Mouse (Mus musculus) hindbrain, embryonic 10.5 days (tissue): Measurements from ENCODE around the gene Plcxd1. TPM values are rescaled to one million over a fixed set of nuclear protein-coding genes. Genes with fewer than 3 reads are reported as not detected.
"Not testable (repeated sequence)": the region's sequence is repeated elsewhere in the genome, so short reads cannot be mapped to it uniquely, and the experiment has no call there.

Experiments used
- DNase-seq: peaks from one replicate; pipeline ENCODE4 v3.0.0-alpha.2; 2017; ENCODE audit warnings: low spot score
- H3K27ac ChIP-seq: fragments of 300-500 bp; sonication (generic); 2 replicates; pipeline ENCODE4 v1.5.1; 2016; ENCODE audit warnings: mild to moderate bottlenecking, moderate library complexity
- H3K27me3 ChIP-seq: fragments of 300-500 bp; sonication (generic); 2 replicates; pipeline ENCODE4 v1.6.1; 2016; ENCODE audit warnings: mild to moderate bottlenecking; ENCODE audit not compliant: poor library complexity, insufficient read depth, severe bottlenecking
- H3K36me3 ChIP-seq: fragments of 300-500 bp; sonication (generic); 2 replicates; pipeline ENCODE4 v1.6.1; 2016; ENCODE audit warnings: mild to moderate bottlenecking, moderate library complexity
- H3K4me1 ChIP-seq: fragments of 300-500 bp; sonication (generic); replicated peaks from 2 replicates; pipeline ENCODE4 v1.6.1; 2016; ENCODE audit warnings: mild to moderate bottlenecking
- H3K4me3 ChIP-seq: fragments of 300-500 bp; sonication (generic); 2 replicates; pipeline ENCODE4 v1.5.1; 2016; ENCODE audit warnings: mild to moderate bottlenecking, moderate library complexity
- H3K9me3 ChIP-seq: fragments of 300-500 bp; sonication (generic); 2 replicates; pipeline ENCODE4 v1.6.1; 2016; ENCODE audit warnings: mild to moderate bottlenecking, moderate library complexity
- WGBS: fragments of 180-500 bp; shearing (Covaris S2); methylation state at CpG from one replicate; pipeline ENCODE4 v1.1.7; 2016; 5-methylcytosine and 5-hydroxymethylcytosine counted together
- polyA plus RNA-seq: library from polyadenylated mRNA; unstranded; fragments of >200 nt; fragmentation: Nextera tagmentation; extraction: Ambion mirVana; gene quantifications from 2 replicates; pipeline ENCODE4 v1.2.1, GENCODE M21; 2016

Gene Plcxd1
- polyA plus RNA-seq, 1 experiment from 2014 or later = 1.3 TPM

DNA sequence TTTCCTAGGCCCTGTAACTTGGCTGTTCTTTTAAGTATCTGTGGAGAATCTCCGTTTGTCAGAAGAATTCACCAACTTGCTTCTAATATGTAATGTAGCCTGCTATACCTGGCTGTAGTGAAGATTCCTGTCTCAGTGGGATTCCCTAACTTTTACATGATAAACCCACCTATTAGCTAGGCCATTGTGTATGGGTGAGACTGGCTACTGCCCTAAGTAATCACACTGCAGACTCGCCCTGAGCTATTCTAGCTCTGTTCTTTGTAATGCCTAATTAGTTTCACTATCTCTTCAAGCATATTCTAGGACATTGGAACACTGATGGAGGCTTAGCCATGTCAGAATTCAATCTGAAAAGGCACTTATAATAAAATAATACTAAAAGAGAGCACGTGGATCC lies 22.6 kb downstream of the Plcxd1 start:
- WGBS = 88% methylated on average over 3 of the region's 3 CpGs
- not testable (repeated sequence) for H3K27me3 ChIP-seq, H3K9me3 ChIP-seq, DNase-seq, H3K4me1 ChIP-seq, H3K27ac ChIP-seq, H3K4me3 ChIP-seq
- peaks cover 86% of the 10 kb centered on the region for H3K36me3 ChIP-seq

DNA sequence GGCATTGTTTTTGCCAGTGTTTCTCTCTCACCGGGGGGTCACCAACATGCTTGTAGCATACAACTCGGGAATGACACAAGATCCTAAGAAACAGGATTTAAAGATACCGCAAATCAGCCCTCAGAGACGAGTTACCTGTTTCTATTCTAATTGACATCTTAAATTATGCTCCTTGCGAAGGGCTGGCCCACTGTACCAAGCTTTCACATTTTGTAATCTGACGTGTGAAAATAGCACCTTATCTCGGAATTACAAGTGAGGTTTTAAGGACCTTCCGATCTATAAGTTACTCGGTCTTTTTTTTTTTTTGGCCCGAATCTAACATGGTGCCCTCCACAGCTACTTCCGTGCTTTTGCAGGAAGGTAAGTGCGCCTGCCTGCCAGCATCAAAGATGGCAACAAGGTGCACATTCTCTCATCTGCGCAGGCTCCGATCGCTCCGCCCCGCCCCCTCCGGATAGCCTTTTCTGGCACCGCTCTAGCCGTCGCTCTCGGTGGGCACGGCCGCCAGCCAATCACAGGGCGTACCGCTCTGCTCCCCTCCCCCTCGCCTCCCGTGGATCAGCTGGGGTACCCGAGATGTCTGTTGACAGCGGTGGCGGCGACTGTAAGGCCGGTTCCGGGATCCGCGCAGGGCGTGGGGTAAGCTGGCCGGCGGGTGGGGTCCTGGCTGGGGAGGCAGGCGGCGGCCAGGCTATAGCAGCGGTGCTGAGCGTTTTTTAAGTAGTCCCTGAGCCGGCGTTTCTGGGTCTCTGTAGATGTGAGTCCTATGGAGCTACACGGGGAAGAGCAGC lies 35.7 kb downstream of the Plcxd1 start, which contains the start of gene Chfr:
Chfr (plus strand) TSS at position 550 of the 794 bp plus-strand sequence.
- Histone ChIP-seq H3K9me3 (peaks cover 19% of the 10 kb centered on the region), H3K4me3 (peak within 1 kb of the TSS; percentile 67), H3K36me3 (peaks cover 25% of the 10 kb centered on the region), H3K27ac (peak within 1 kb of the TSS; percentile 76), H3K4me1 (peaks cover 14% of the 10 kb centered on the region), H3K27me3 (no peaks in the 10 kb centered on the region)
- 4% methylated on average over 46 of the region's 46 CpGs for WGBS
- peak; percentile 99 for DNase-seq

DNA sequence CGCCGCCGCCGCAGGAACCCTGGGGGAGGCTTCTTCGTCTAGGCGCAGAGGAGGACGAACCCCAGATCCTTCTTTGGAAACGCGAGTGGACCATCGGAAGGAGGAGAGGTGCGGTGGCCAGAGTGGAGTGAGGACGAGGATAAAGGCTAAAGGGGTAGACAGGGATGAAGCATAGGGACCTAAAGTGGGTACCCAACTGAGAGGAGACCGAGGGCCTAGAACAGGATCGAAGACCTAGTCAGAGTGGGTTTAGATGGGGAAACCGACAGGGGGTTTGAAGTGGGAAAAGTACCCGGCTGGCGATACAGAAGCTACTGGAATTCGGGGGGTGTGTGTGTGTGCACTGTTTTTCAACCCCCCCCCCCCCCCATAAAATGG lies 36.3 kb downstream of the Plcxd1 start:
- H3K4me3 ChIP-seq = peak overlapping the region; percentile 67
- H3K36me3 ChIP-seq = peaks cover 24% of the 10 kb centered on the region
- peak overlapping the region; percentile 76 for H3K27ac ChIP-seq
- peaks cover 14% of the 10 kb centered on the region for H3K9me3 ChIP-seq
- no peak for DNase-seq
- 8% methylated on average over 18 of the region's 18 CpGs for WGBS
- H3K27me3 ChIP-seq = no peaks in the 10 kb centered on the region
- H3K4me1 ChIP-seq = peaks cover 14% of the 10 kb centered on the region

DNA sequence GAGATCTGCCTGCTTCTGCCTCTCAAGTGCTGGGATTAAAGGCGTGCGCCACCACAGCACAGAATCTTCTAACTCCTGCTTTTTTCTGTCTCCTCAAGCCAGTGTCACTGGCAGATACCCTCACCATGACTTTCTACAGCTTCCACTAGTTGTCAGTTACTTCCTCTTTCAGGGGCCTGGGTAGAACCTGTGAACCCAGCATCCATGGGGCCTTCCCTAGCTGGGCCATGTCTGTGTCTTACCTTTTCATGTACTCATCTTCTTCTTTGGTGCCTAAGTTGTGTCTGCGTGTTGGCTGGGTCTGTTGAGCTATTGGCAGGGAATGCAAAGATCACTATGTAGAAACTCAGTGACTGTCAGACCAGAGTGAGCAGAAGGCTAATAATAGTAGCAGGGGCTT lies 38.0 kb downstream of the Plcxd1 start:
- Histone ChIP-seq H3K4me3 (no peak overlapping the region), H3K9me3 (peaks cover 7% of the 10 kb centered on the region; the same call in 1 of the 2 replicates), H3K27ac (no peak overlapping the region), H3K36me3 (peaks cover 36% of the 10 kb centered on the region), H3K27me3 (no peaks in the 10 kb centered on the region), H3K4me1 (peaks cover 14% of the 10 kb centered on the region)
- WGBS = 92% methylated on average over 3 of the region's 3 CpGs
- no peak for DNase-seq

DNA sequence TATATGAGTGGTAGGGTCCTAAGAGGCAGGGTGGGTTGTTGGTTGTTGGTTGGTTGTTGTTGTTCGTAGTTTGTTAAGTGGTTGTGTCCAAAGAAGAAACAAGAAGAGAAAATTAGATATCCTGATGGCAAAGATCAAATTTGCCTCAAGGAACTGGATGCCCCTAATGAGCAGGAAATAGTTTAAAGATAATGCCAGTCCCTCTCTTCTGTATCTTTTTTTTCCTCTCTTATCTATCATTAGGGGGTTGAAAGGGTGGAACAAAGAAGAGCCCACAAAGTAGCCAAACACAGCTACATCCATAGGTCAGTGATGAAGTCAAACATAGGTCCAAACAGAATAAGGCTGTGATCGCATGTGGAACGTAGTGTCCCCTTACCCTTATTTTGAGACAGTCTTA lies 39.6 kb downstream of the Plcxd1 start:
- H3K4me3 ChIP-seq = no peak overlapping the region
- H3K27ac ChIP-seq = no peak overlapping the region
- H3K4me1 ChIP-seq = peaks cover 14% of the 10 kb centered on the region
- 89% methylated on average over 3 of the region's 3 CpGs for WGBS
- H3K9me3 ChIP-seq = no peaks in the 10 kb centered on the region
- peaks cover 50% of the 10 kb centered on the region for H3K36me3 ChIP-seq
- H3K27me3 ChIP-seq = no peaks in the 10 kb centered on the region
- DNase-seq = no peak

GRCm38 (mm10) chr5:110140424-110140823 lies 40.7 kb downstream of the Plcxd1 start:
- H3K27me3 ChIP-seq = no peaks in the 10 kb centered on the region
- H3K9me3 ChIP-seq = no peaks in the 10 kb centered on the region
- no peak overlapping the region for H3K4me3 ChIP-seq
- H3K36me3 ChIP-seq = peaks cover 61% of the 10 kb centered on the region
- H3K27ac ChIP-seq = no peak overlapping the region
- WGBS = 92% methylated on average over 7 of the region's 7 CpGs
- H3K4me1 ChIP-seq = peaks cover 11% of the 10 kb centered on the region
- DNase-seq = no peak

GRCm38 (mm10) chr5:110142309-110142708 lies 42.5 kb downstream of the Plcxd1 start:
- peaks cover 80% of the 10 kb centered on the region for H3K36me3 ChIP-seq
- no peaks in the 10 kb centered on the region for H3K4me1 ChIP-seq
- no peak overlapping the region for H3K4me3 ChIP-seq
- DNase-seq = no peak
- 88% methylated on average over 2 of the region's 2 CpGs for WGBS
- H3K27me3 ChIP-seq = no peaks in the 10 kb centered on the region
- no peaks in the 10 kb centered on the region for H3K9me3 ChIP-seq
- H3K27ac ChIP-seq = no peak overlapping the region

DNA sequence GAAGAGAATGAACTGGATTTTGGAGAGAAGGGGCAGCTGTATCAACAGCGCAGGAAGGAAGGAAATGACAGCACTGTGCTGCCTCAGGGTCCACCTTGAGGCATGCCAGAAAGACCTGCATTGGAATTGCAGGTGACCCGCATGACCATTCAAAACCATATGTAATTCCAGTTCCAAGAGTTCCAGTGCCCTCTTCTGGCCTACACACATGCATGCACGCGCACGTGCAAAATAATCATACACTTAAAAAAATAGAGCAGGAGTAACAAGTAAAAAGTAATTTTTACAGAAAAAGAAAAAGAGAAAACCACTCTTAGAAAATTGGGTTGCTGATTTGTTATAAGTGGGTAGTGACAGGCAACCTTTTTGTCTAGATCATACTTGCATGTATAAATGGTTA lies 43.2 kb downstream of the Plcxd1 start:
- Histone ChIP-seq H3K27ac (no peak overlapping the region), H3K36me3 (peaks cover 84% of the 10 kb centered on the region)
- no peak for DNase-seq

More for the DNA sequence above, 43.2 kb downstream of the Plcxd1 start:
- 89% methylated on average over 5 of the region's 5 CpGs for WGBS
- Histone ChIP-seq H3K9me3 (no peaks in the 10 kb centered on the region), H3K27me3 (no peaks in the 10 kb centered on the region), H3K4me1 (no peaks in the 10 kb centered on the region), H3K4me3 (no peak overlapping the region)

Other genes starting within 250 kb of the Plcxd1 start
- gene Gm15446, start 176.6 kb upstream of the Plcxd1 start, polyA plus RNA-seq = 0.61 and 0.98 TPM in 2 replicates
- gene Zfp932, start 103.4 kb upstream of the Plcxd1 start, polyA plus RNA-seq = 18.0 and 21.0 TPM in 2 replicates
- 4.2 and 5.9 TPM in 2 replicates for gene Gm17655, start 27.5 kb upstream of the Plcxd1 start, polyA plus RNA-seq
- 1.2 and 1.4 TPM in 2 replicates for gene Gm35315, start 5.5 kb upstream of the Plcxd1 start, polyA plus RNA-seq
- gene Gtpbp6, start 8.2 kb downstream of the Plcxd1 start, polyA plus RNA-seq = 37.3 and 37.7 TPM in 2 replicates
- gene Zfp605, start 10.1 kb downstream of the Plcxd1 start, polyA plus RNA-seq = 5.8 and 6.1 TPM in 2 replicates
- gene Chfr, start 35.9 kb downstream of the Plcxd1 start, polyA plus RNA-seq = 59.0 and 63.8 TPM in 2 replicates
- 17.2 and 19.5 TPM in 2 replicates for gene Golga3, start 76.7 kb downstream of the Plcxd1 start, polyA plus RNA-seq
- 29.6 and 30.4 TPM in 2 replicates for gene Ankle2, start 131.0 kb downstream of the Plcxd1 start, polyA plus RNA-seq
- gene Pgam5, start 169.9 kb downstream of the Plcxd1 start, polyA plus RNA-seq = 92.7 and 98.0 TPM in 2 replicates
- 12.1 and 14.4 TPM in 2 replicates for gene Pxmp2, start 186.2 kb downstream of the Plcxd1 start, polyA plus RNA-seq
- gene Pole, start 186.3 kb downstream of the Plcxd1 start, polyA plus RNA-seq = 33.4 and 44.2 TPM in 2 replicates
- 0.57 and 0.92 TPM in 2 replicates for gene P2rx2, start 243.2 kb downstream of the Plcxd1 start, polyA plus RNA-seq
- gene Lrcol1, start 244.8 kb downstream of the Plcxd1 start, polyA plus RNA-seq = not detected in 2 replicates